Mouse (Mus musculus): ENCODE data around the gene Ndufa8.

GRCm38 (mm10) chr2:36067132-36067531, 17.9 kb upstream of the Ndufa8 start:
- TF ChIP-seq EP300 (IDR thresholded peaks at IDR 0.05): no peak
- TF ChIP-seq CTCF (IDR thresholded peaks at IDR 0.05): no peak
